Mouse (Mus musculus) layer of hippocampus, adult 9-11 months (tissue): Measurements from ENCODE around the gene Pex6.
A peak's percentile ranks its signal among the peaks of the same experiment; 100 is the strongest.

ENCODE experiments used
- DNase-seq: peaks from one replicate; pipeline ENCODE4 v3.0.0; 2022

Pex6 gene

DNA sequence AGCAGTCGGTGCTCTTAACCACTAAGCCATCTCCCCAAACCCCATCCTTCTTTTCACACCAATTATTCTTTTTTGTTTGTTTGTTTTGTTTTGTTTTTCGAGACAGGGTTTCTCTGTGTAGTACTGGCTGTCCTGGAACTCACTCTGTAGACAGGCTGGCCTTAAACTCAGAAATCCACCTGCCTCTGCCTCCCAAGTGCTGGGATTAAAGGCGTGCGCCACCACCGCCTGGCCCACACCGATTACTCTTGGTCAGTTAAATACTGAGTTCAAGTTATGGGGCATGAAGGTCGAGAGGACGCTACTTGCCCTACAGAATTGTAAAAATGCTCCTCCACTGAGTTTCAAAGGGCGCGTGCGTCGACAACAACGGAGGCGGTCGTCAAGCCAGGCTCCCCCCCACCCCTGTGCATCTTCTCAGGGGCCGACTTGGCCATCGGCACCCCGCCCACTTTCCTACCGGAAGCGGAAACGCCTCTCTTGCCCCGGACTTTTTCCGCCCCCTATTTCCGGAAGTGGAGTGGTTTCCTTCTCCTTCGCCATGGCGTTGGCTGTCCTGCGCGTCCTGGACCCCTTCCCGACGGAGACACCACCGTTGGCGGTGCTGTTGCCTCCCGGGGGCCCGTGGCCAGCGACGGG, at the start of gene Pex6:
Gene Pex6, plus strand, starts transcription at position 505 of the 639 bp plus-strand sequence.
- peak; percentile 93 for DNase-seq

- DNase-seq = no peak
Observed at GRCm38 (mm10) chr17:46661981-46662380, 49.3 kb upstream of the Pex6 start.

- DNase-seq = no peak
Observed at GRCm38 (mm10) chr17:46662730-46663129, 48.5 kb upstream of the Pex6 start.

- no peak for DNase-seq
Observed at GRCm38 (mm10) chr17:46667712-46668111, 43.6 kb upstream of the Pex6 start.

DNA sequence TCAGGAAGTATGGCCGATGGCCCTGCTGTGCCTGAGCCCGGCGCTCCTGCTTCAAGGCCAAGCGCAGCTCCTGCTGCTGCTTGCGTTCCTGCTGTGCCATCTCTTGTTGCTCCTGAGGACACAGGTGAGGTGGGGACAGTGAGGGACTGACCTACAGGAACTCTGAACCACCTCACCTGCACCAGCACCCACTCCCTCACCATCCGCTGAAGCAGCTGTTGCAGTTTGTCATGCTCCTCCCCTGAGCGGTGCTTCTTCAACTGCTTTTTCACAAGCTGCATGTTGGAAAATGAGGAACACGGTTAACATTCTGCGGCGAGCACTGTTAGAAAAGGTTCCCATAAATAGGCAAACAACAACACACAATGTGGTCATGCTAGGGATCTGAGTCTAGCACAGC, 41.4 kb upstream of the Pex6 start:
- no peak for DNase-seq

- peak; percentile 90 for DNase-seq
Observed at GRCm38 (mm10) chr17:46673850-46674529, 37.3 kb upstream of the Pex6 start, which contains the start of gene Rrp36. Gene Rrp36 (minus strand): TSS chr17:46674352.

DNA sequence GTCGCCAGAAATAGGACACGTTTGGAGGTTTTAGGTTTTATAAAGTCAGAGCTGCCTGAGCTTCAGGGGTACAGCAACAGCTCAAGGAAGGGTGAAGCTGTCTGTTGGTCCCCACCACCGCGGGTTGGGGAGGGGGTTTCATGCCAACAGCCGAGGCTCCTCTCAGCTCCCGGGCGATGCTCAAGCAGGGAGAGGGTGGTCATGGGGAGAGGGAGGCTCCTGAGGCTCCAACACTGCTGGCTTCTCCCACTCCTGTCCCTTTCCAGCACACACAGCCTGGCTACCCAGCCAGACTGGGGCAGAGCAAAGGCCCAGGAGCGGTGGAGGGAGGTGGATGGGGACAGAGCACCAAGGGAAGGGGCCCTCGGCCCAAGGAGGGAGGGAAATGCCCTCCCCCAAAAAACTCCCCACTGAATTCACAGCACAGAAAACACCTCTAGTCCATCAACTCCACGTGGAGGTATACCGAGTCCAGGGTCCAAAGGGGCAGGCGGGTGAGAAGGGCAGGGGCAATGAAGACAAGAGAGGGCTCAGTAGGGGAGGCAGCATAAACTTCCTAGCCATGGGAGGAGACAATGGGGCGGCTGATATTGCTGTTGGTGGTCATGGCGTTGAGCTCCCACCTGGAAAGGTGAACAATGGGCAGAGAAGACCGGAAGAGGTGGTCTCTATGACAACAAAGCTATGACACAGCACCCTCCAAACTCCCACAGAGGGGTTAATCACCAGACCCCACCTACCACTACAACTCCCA, 36.6 kb upstream of the Pex6 start:
- DNase-seq = no peak

DNA sequence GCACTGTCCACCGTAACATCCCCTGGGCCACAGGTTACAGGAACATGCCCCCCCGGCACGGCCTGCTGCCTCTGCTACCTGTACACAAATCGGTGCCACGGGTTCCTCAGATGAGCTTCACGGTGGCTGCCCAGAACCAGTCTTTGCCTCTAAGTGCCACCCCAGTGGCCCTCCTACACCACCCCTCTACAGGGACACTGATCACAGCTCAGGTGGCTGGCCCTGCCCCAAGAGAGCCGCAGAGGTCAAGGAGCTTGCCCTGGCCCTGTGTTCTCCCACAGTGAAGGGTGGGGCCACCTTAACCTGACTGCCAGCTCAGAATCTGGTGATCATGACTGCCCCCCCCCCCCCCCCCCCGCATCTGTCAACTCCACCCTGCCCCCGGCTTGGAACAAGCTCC, 32.8 kb upstream of the Pex6 start, which contains the start of gene Mea1:
Gene Mea1, plus strand, starts transcription at position 378 of the 400 bp plus-strand sequence.
- no peak for DNase-seq

GRCm38 (mm10) chr17:46678911-46679310, 32.4 kb upstream of the Pex6 start:
- no peak for DNase-seq

GRCm38 (mm10) chr17:46679843-46680759, 31.2 kb upstream of the Pex6 start:
- DNase-seq = no peak

DNA sequence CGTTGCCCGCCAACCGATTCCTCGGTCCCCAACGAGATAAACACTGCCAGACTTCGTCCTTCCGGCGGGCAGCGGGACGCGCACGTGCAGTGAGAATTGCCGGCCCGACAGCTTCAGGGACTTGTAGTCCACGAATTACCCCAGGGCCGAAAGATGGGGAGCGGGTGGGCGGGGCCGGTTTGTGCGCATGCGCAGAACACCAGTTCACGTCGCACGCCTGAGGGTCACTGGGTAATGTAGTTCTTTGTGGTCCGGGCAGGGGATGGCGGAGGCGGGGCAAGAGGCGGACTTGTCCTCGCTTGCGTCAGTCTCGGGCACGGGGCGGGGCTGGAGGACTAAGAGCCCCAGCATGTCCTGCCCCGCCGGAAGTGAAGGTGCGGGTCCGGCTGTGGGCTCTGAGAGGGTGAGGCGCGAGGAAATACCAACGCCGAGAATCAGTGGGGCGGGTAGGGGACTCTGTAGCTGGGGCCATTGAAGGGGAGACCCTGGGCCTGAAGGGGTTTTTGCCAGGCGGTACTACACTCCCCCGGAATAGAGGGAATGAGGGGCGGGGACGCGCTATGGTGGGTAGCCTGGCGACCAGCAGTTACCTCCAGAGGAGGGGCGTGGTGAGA, 30.4 kb upstream of the Pex6 start, which contains the start of gene Klhdc3:
Gene Klhdc3, minus strand, starts transcription at position 155 of the 614 bp plus-strand sequence.
- peak; percentile 99 for DNase-seq

- DNase-seq = no peak
Observed at GRCm38 (mm10) chr17:46681466-46682118, 29.7 kb upstream of the Pex6 start.

GRCm38 (mm10) chr17:46682654-46683389, 28.4 kb upstream of the Pex6 start:
- DNase-seq = no peak

DNA sequence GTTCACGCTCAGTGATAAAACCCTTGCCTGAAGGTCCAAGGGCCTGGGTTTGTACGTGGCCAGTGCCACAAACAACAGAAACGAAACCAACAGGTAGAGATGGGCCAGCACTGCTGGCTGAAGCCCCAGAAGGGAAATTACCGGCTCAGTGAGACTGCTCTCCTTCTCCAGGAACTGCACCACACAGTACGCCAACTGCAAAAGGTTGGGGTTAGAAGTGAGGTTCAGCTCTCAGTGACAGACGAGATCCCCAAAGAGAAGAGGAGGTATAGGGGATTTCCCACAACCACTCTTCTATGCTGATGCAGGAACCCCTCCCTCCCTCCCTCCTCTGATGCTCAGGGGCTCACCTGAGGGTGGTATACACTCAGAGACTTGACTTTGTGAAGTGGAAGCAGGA, 25.4 kb upstream of the Pex6 start:
- no peak for DNase-seq

DNA sequence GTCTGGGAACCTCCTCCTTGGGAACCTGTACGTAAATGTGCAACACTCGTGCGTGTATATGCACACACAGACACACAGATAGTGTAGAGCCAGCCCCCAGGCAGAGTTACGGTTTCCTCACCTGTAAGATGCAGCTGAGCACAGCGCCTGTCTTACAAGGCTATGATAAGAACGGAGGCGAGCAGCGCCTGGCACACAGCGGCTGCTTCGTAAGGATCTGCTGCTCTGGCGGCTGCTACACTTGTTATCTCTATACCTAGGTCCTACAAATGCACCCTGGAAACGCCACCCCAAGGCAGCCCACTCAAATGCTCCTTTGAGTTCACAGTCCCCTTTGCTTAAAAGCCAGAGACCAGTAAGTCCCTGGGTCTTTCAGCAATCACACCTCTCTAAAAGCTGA, 20.6 kb upstream of the Pex6 start:
- no peak for DNase-seq

GRCm38 (mm10) chr17:46691390-46691789, 19.9 kb upstream of the Pex6 start:
- DNase-seq = no peak

DNA sequence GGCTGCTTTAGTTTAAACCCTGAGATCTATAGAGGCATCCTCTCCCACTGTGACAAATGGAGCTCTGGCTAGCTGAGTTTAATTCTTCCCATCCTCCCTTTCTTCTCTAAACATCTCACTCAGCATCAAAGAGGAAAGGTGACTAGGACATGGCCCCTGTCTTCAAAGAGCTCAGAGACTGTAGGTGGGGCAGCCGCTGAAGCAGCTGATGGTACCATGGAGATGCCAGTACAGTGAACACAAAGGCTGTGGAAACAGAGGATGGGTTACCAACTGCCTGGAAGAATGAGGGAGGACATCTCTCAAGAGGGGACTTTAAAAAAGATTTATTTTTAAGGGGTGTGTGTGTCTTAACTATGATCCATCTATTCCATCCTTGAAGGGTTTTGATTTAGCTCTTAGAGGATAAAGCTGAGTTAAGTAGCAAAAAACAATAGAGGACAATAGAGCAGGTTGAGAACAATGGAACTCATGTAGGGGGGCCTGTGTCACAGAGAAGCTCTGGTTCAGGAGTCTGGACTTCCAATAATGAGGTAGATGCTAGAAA, 16.7 kb upstream of the Pex6 start:
- DNase-seq = no peak

GRCm38 (mm10) chr17:46698515-46698914, 12.7 kb upstream of the Pex6 start:
- no peak for DNase-seq

GRCm38 (mm10) chr17:46699245-46699644, 12.0 kb upstream of the Pex6 start:
- no peak for DNase-seq

GRCm38 (mm10) chr17:46699912-46700311, 11.4 kb upstream of the Pex6 start:
- DNase-seq = no peak

DNA sequence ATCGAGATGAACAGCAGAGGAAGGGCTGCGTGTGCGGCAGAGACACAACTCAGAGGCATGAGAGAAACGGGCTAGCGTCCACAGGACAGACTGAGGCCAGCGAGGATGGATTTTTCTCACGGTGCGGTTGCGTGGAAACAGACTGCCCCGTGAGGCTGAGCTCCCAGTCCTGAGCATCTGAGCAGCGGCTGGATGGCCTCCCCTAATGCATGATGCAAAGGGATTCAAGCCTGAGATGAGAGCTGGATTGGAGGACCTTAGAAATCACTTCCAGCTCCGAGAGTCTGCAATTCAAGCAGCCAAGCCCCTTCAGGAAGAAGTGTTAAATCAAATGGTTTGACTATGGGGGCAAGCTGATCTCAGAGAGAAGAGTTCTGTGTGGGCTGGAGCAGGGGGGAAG, 9.8 kb upstream of the Pex6 start:
- no peak for DNase-seq
